Mouse (Mus musculus): ENCODE results near the gene Fam181b.

DNA sequence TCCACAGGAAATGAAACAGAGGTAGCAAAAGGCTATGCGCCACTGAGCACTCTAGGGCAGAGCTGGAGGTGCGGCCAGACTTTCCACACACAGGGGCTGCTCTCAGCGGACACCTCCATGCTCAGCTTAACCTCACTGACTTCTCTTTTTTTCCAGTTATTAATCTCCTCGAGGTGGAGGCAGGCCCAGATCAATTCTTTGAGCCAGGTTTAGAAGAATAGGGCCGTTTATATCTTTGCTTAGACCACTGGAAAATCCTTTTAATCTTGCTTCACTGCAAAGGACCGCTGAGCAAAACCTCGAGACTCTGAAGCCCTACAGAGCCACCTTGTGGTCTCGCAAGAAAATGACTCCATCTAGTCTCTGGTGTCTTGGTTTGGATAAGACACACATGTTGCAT is 15.8 kb downstream of the Fam181b start:
- TF ChIP-seq CTCF (IDR thresholded peaks at IDR 0.05; ENCODE audit: extremely low read depth, insufficient read depth, low read length), result peak; percentile 87
- TF ChIP-seq POLR2A (IDR thresholded peaks at IDR 0.05; ENCODE audit: extremely low read depth, insufficient read depth, low read length), result no peak
